Mouse (Mus musculus) mature B cell (primary cell): Measurements from ENCODE around the gene Speer2.

Experiments
- in situ Hi-C: fragments of 300-500 bp; cut with MboI; formaldehyde crosslinking; loops from 2 replicates; pipeline ENCODE4 v1.14.3; 2019

The Speer2 gene

GRCm38 (mm10) chr16:69863644-69864043 is at the start of gene Speer2:
Gene Speer2 (minus strand): TSS chr16:69863744.
- in situ Hi-C loops = no loop called here

GRCm38 (mm10) chr16:69904303-69904702 is 40.8 kb upstream of the Speer2 start:
- in situ Hi-C loops = no loop called here

GRCm38 (mm10) chr16:69880712-69881111 is 17.2 kb upstream of the Speer2 start:
- in situ Hi-C loops = no loop called here

GRCm38 (mm10) chr16:69836628-69837027 is 26.9 kb downstream of the Speer2 start:
- in situ Hi-C loops = no loop called here

GRCm38 (mm10) chr16:69813652-69814051 is 49.9 kb downstream of the Speer2 start:
- in situ Hi-C loops = no loop called here
